Mouse (Mus musculus) embryonic facial prominence, embryonic 15.5 days (tissue): ENCODE data around the gene Apoa1. TPM values are rescaled to one million over a fixed set of nuclear protein-coding genes. Genes with fewer than 3 reads are reported as not detected.

Source experiments
- ATAC-seq: fragments of 200-750 bp; cut with Nextera tagmentation; 2 replicates; pipeline ENCODE4 v1.8.0; 2017; ENCODE audit warnings: low read depth, moderate TSS enrichment; ENCODE audit not compliant: insufficient number of reproducible peaks, low FRiP score, low TSS enrichment
- H3K27ac ChIP-seq: fragments of 300-500 bp; sonication (generic); replicated peaks from 2 replicates; pipeline ENCODE4 v1.5.1; 2015; ENCODE audit warnings: mild to moderate bottlenecking, inconsistent platforms
- H3K27me3 ChIP-seq: fragments of 300-500 bp; sonication (generic); 2 replicates; pipeline ENCODE4 v1.6.1; 2015; ENCODE audit warnings: inconsistent platforms
- H3K36me3 ChIP-seq: fragments of 300-500 bp; sonication (generic); 2 replicates; pipeline ENCODE4 v1.6.1; 2015; ENCODE audit warnings: mild to moderate bottlenecking, inconsistent platforms
- H3K4me1 ChIP-seq: fragments of 300-500 bp; sonication (generic); 2 replicates; pipeline ENCODE4 v1.6.1; 2015; ENCODE audit warnings: inconsistent platforms
- H3K4me2 ChIP-seq: fragments of 300-500 bp; sonication (generic); replicated peaks from 2 replicates; pipeline ENCODE4 v1.6.1; 2015; ENCODE audit warnings: mild to moderate bottlenecking, inconsistent platforms
- H3K4me3 ChIP-seq: fragments of 300-500 bp; sonication (generic); replicated peaks from 2 replicates; pipeline ENCODE4 v1.5.1; 2015; ENCODE audit warnings: mild to moderate bottlenecking, inconsistent platforms
- H3K9ac ChIP-seq: fragments of 300-500 bp; sonication (generic); 2 replicates; pipeline ENCODE4 v1.6.1; 2015; ENCODE audit warnings: inconsistent platforms
- H3K9me3 ChIP-seq: fragments of 300-500 bp; sonication (generic); replicated peaks from 2 replicates; pipeline ENCODE4 v1.6.1; 2016; ENCODE audit warnings: inconsistent platforms
- WGBS: fragments of 180-500 bp; shearing (Covaris S2); methylation state at CpG from one replicate; pipeline ENCODE4 v1.1.7; 2015; 5-methylcytosine and 5-hydroxymethylcytosine counted together
- polyA plus RNA-seq: library from polyadenylated mRNA; unstranded; fragments of >200 nt; fragmentation: Nextera tagmentation; extraction: Ambion mirVana; gene quantifications from 2 replicates; pipeline ENCODE4 v1.2.1, GENCODE M21; 2015

Apoa1 gene
- polyA plus RNA-seq, 1 experiment from 2014 or later = 2.1 TPM

- Histone ChIP-seq H3K27me3 (no peaks in the 10 kb centered on the region), H3K36me3 (no peaks in the 10 kb centered on the region), H3K4me2 (no peak overlapping the region), H3K9me3 (no peaks in the 10 kb centered on the region), H3K9ac (no peak overlapping the region), H3K27ac (no peak overlapping the region), H3K4me3 (no peak overlapping the region), H3K4me1 (no peaks in the 10 kb centered on the region)
- 82% methylated on average over 7 of the region's 7 CpGs for WGBS
- no peak for ATAC-seq
Observed at GRCm38 (mm10) chr9:46261131-46261530, 32.8 kb downstream of the Apoa1 start.

GRCm38 (mm10) chr9:46268343-46268873 lies 40.0 kb downstream of the Apoa1 start, which contains the start of gene Apoa5:
Apoa5 (plus strand) TSS chr9:46268633.
- no peak within 1 kb of the TSS for H3K27ac ChIP-seq
- no peak for ATAC-seq
- H3K36me3 ChIP-seq = no peaks in the 10 kb centered on the region
- no peak within 1 kb of the TSS for H3K4me2 ChIP-seq
- 43% methylated on average over 7 of the region's 7 CpGs for WGBS
- no peak within 1 kb of the TSS for H3K9ac ChIP-seq
- peaks cover 4% of the 10 kb centered on the region; the same call in 1 of the 2 replicates for H3K4me1 ChIP-seq
- no peaks in the 10 kb centered on the region for H3K9me3 ChIP-seq
- peaks cover 16% of the 10 kb centered on the region for H3K27me3 ChIP-seq
- no peak within 1 kb of the TSS for H3K4me3 ChIP-seq

- WGBS = 88% methylated on average over 5 of the region's 5 CpGs
Observed at GRCm38 (mm10) chr9:46269125-46269524, 40.7 kb downstream of the Apoa1 start.

GRCm38 (mm10) chr9:46270782-46271181 lies 42.4 kb downstream of the Apoa1 start:
- no peak overlapping the region for H3K4me3 ChIP-seq
- H3K27me3 ChIP-seq = peaks cover 16% of the 10 kb centered on the region
- no peak overlapping the region for H3K9ac ChIP-seq
- 91% methylated on average over 4 of the region's 4 CpGs for WGBS
- ATAC-seq = no peak
- H3K4me1 ChIP-seq = peaks cover 14% of the 10 kb centered on the region
- H3K27ac ChIP-seq = no peak overlapping the region
- H3K4me2 ChIP-seq = no peak overlapping the region
- no peaks in the 10 kb centered on the region for H3K9me3 ChIP-seq
- H3K36me3 ChIP-seq = peaks cover 15% of the 10 kb centered on the region

More at GRCm38 (mm10) chr9:46269125-46269524, 40.7 kb downstream of the Apoa1 start:
- no peak for ATAC-seq
- no peak overlapping the region for H3K27ac ChIP-seq
- H3K9me3 ChIP-seq = no peaks in the 10 kb centered on the region
- no peak overlapping the region for H3K9ac ChIP-seq
- no peaks in the 10 kb centered on the region for H3K36me3 ChIP-seq
- H3K4me1 ChIP-seq = peaks cover 11% of the 10 kb centered on the region
- no peak overlapping the region for H3K4me2 ChIP-seq
- H3K27me3 ChIP-seq = peaks cover 16% of the 10 kb centered on the region
- no peak overlapping the region for H3K4me3 ChIP-seq

- Histone ChIP-seq H3K4me1 (peaks cover 14% of the 10 kb centered on the region), H3K9me3 (no peaks in the 10 kb centered on the region), H3K27ac (no peak overlapping the region), H3K27me3 (peaks cover 16% of the 10 kb centered on the region), H3K4me2 (no peak overlapping the region; the same call in 1 of the 2 replicates), H3K36me3 (peaks cover 28% of the 10 kb centered on the region), H3K4me3 (peak overlapping the region; percentile 89; the same call in 1 of the 2 replicates), H3K9ac (no peak overlapping the region)
- WGBS = 84% methylated on average over 9 of the region's 9 CpGs
- no peak for ATAC-seq
Observed at GRCm38 (mm10) chr9:46272070-46272469, 43.7 kb downstream of the Apoa1 start.

GRCm38 (mm10) chr9:46272677-46273454 lies 44.5 kb downstream of the Apoa1 start, which contains the start of gene Zpr1:
Zpr1 (plus strand) TSS chr9:46273064.
- Histone ChIP-seq H3K9ac (peak within 1 kb of the TSS; percentile 65), H3K27ac (peak within 1 kb of the TSS; percentile 78), H3K36me3 (peaks cover 36% of the 10 kb centered on the region), H3K4me3 (peak within 1 kb of the TSS; percentile 89), H3K27me3 (peaks cover 16% of the 10 kb centered on the region), H3K9me3 (no peaks in the 10 kb centered on the region), H3K4me2 (peak within 1 kb of the TSS; percentile 80), H3K4me1 (peaks cover 14% of the 10 kb centered on the region)
- WGBS = 5% methylated on average over 45 of the region's 45 CpGs
- peak; percentile 91 for ATAC-seq

GRCm38 (mm10) chr9:46274494-46274893 lies 46.1 kb downstream of the Apoa1 start:
- H3K27ac ChIP-seq = no peak overlapping the region
- peaks cover 47% of the 10 kb centered on the region for H3K36me3 ChIP-seq
- no peak for ATAC-seq
- H3K4me1 ChIP-seq = peaks cover 14% of the 10 kb centered on the region
- peak overlapping the region; percentile 80; the same call in 1 of the 2 replicates for H3K4me2 ChIP-seq
- H3K9ac ChIP-seq = no peak overlapping the region
- H3K9me3 ChIP-seq = no peaks in the 10 kb centered on the region
- peaks cover 16% of the 10 kb centered on the region for H3K27me3 ChIP-seq
- 83% methylated on average over 9 of the region's 9 CpGs for WGBS
- peak overlapping the region; percentile 89; the same call in 1 of the 2 replicates for H3K4me3 ChIP-seq

Other genes with a start within 250 kb of the Apoa1 start
- 161 and 173 TPM in 2 replicates for gene Pafah1b2, start 215.9 kb upstream of the Apoa1 start, polyA plus RNA-seq
- 15.1 and 16.2 TPM in 2 replicates for gene Sik3, start 215.8 kb upstream of the Apoa1 start, polyA plus RNA-seq
- not detected in 2 replicates for gene Apoc3, start 7.1 kb downstream of the Apoa1 start, polyA plus RNA-seq
- 0.12 and 0.43 TPM in 2 replicates for gene Apoa4, start 12.1 kb downstream of the Apoa1 start, polyA plus RNA-seq
- not detected in 2 replicates for gene Apoa5, start 40.1 kb downstream of the Apoa1 start, polyA plus RNA-seq
- gene Zpr1, start 44.5 kb downstream of the Apoa1 start, polyA plus RNA-seq = 55.8 and 57.4 TPM in 2 replicates
- 23.0 and 24.6 TPM in 2 replicates for gene Bud13, start 54.4 kb downstream of the Apoa1 start, polyA plus RNA-seq
- gene 4931429L15Rik, start 91.4 kb downstream of the Apoa1 start, polyA plus RNA-seq = not detected in 2 replicates